Mouse (Mus musculus): ENCODE data around the gene Stard13.

The Stard13 gene

DNA sequence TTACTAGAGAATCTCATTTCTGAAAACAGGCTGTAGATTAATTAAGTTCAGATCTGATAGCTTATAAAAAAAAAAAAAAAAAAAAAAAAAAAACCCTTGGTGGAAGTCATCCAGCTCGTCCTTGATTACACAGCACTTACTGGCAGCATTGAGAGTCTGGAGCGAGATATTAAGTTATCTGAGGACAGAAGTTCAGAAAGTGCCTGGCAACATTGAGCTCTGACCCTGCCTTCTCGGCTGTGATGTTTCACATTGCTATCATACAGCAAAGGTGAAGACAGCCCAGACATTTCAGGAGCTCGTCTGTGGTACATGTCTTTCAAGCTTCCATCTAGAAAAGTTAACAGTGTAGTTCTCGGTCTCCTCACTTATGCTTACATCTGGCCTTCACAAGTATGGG is 95.7 kb downstream of the Stard13 start:
- no peak for DNase-seq

DNA sequence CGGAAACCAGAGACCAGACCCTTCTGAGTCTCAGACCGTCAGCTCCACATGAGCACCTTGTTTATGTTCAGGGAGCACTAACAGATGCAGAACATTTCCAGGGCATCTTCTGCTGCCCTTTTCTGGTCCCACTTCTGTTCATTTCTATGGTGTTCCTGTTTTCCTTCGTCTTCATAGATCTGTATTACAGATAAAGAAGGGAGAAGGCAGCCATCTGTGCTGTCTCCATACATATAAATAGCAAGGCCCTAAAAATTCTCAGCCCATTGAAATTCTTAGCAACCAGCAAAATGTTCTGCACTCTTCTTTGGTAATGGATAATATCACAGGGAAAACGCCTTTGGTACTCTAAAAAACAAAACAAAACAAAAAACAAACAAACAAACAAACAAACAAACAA is 96.3 kb downstream of the Stard13 start:
- DNase-seq: no peak

DNA sequence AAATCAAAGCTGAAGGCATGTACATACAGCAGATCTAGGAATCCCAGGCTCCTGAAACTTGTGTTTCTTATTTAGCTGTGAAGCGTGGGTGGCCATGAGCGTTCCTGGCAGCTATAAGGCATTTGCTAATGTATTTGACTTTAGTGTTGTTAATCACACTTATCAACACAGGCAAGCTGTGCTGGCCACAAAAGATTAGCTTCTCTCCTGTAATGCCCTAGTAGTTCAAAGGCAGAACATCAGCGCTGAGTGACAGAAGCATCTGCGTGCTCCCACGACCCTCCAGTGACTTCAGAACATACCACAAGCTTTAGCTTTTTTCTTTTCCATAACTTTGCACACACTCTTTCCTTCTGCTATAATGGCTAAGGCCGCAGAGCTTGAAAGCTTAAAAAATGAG is 97.7 kb downstream of the Stard13 start:
- DNase-seq: no peak

- DNase-seq: no peak
Observed at GRCm38 (mm10) chr5:151135078-151135826, 98.4 kb downstream of the Stard13 start.

GRCm38 (mm10) chr5:151134202-151134601 is 99.4 kb downstream of the Stard13 start:
- DNase-seq: no peak

DNA sequence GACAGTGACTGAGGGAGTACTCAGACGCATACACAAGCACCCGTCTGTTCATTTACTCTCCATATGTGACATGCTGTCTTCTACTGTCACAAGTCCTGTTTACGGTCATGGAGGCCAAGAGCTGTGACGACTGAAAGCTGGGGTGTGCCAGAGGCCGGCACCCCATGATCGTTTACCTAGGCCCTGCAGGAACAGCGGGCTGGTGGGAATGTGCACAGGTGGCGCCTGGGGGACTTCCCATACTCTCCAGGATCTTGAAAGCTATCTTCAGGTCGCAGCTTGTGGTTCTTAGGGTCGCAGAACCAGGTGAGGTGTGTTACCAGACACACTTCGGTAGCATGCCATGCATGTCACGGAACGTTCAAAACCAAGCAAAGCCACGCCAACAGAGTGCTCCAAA is 99.9 kb downstream of the Stard13 start:
- DNase-seq: no peak

DNA sequence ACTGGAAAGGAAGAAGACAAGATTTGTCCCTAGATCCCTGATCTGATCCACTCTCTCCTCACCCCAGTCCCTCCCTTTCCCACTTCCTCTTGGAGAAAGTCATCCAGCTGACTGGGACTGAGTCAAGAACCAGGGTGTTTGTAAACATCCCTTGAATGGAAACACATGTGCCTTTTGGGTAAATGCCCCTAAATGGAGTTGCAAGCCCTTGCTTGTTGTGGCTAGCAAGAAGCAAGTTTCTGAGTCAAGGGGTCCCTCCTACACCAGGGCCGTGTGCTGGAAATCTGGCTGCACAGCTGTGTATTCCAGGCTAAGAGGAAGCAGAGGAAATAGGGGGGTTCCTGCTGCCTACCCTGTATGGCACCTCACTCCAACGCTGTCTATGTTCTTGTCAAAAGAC is 103.9 kb downstream of the Stard13 start:
- no peak for DNase-seq

- DNase-seq: peak; percentile 19 to 49
Observed at GRCm38 (mm10) chr5:151127298-151127717, 106.3 kb downstream of the Stard13 start.

- no peak for DNase-seq
Observed at GRCm38 (mm10) chr5:151126608-151127005, 107.0 kb downstream of the Stard13 start.

- DNase-seq: peak in 1 of 2 experiments; percentile 11
Observed at GRCm38 (mm10) chr5:151125985-151126607, 107.5 kb downstream of the Stard13 start.

DNA sequence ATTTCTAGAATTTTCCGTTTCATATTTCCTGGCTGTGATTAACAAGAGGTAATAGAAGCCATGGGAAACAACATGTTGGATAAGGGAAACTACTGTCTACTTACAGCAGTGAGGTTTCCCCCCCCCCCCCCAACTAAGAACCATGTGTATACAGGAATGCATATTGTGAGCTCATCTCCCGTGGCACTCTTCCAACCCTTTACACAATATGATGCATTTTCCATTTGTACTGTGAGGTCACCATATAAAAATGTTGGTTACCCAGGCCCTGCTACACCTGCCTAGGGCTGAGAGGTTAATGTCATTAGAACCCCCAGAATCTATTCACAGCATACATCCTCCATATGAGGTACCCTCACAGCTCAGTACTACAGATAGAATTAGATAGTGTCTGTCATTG is 115.8 kb downstream of the Stard13 start:
- no peak for DNase-seq

GRCm38 (mm10) chr5:151116192-151116887 is 117.3 kb downstream of the Stard13 start:
- no peak for DNase-seq

GRCm38 (mm10) chr5:151112743-151113142 is 120.9 kb downstream of the Stard13 start:
- DNase-seq: no peak

- DNase-seq: no peak
Observed at GRCm38 (mm10) chr5:151111080-151111871, 122.4 kb downstream of the Stard13 start.

DNA sequence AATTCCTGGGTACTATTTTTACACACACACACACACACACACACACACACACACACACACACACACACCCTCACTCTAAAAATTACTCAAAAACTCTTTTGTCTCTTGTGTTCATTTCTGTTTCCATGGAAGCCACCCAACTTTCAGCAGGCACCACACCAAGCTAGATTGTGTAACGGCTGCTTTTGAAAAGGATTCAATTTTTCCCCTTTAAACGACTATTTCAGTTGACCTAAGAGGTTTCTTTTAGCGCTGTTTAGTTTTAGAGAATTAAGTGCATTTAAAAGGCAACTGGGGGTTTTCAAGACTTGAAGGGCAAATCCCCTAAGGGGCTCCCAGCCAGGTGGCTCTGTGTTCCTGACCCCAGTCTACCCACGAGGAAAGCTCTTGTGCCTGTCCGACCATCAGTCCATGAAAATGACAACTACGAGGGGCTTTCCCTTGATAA is 123.2 kb downstream of the Stard13 start:
- no peak for DNase-seq

GRCm38 (mm10) chr5:151109822-151110221 is 123.8 kb downstream of the Stard13 start:
- no peak for DNase-seq

GRCm38 (mm10) chr5:151108955-151109354 is 124.7 kb downstream of the Stard13 start:
- no peak for DNase-seq

- DNase-seq: no peak
Observed at GRCm38 (mm10) chr5:151108291-151108897, 125.2 kb downstream of the Stard13 start.

- DNase-seq: no peak
Observed at GRCm38 (mm10) chr5:151106841-151107240, 126.8 kb downstream of the Stard13 start.

DNA sequence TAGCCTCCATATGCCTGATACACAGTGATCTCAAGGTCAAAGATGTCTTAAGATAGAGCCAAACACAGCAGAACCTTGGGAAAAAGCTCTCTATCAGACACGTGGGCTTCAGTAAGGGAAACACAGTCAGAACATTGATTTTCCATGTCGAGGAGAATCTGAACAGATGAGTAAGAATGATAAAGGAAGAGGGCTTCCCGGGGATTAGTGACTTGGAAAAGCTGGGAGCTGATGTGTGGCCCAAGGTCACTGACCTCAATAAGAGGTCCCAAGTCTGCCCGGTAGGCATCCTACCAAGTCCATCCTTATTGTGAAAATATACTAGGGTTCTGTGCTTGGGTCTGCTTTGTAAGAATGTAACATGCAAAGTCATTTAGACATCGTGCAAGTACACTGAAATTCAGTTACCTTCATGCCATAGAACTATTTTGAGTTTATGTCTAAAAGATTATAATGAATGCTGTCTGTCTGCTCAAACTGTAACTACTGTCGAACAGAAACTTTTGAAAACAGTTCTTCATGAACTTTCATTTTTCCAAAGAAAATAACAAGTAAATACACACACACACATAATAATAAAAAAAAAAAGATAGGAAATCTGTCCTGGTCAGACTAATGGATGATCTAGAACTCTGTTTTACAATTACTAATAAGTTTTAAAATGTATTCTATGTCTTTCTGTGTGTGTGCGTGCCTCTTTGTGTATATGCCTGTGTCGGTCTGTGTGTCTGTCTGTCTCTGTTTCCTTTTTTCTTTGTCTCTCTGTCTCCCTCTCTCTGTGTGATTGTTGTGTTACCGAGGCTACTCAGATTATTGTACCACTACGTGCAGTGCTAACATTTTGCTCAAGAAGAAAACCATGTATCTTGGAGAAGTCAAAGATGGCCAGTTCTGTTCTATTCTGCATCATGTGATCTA is 128.3 kb downstream of the Stard13 start:
- DNase-seq: no peak

DNA sequence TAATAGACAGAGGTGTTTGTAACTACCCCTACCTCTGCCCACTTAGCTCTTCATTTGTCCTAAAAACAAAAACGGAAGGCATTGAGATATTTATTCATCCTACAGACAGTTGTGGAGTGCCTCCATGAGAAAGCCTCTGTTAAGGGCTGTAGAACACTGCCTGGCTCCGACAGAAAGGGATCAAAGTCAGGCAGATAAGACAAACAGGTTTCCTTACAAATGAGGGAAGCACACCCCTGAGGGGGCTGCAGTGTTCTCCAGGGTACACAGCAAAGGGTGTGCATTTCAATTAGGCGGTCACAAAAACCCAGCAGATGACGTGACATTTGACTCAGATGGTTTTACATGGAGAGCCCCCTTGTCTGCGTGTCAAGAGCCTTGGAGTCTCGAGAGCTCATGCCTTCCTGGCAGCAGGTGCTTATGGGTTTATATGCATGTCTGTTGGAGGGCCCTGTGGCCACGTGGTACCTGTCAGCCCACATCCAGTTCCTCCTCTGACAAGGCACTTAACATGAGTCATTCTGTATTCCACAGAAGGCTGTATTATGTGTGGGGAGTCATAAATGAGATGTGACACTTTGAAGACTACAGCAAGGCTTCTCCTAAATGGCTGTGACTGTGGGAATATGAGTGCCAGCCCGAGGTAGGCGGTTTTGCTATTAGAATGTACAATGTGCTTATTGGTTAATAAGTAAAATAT is 129.1 kb downstream of the Stard13 start:
- no peak for DNase-seq

Measured in cerebellum, postnatal 14 days (tissue).